Mouse (Mus musculus): ENCODE data around the gene Scfd1. TPM values are rescaled to one million over a fixed set of nuclear protein-coding genes. Genes with fewer than 3 reads are reported as not detected.

Scfd1 gene
- 86.7 and 89.0 TPM in 2 replicates for polyA plus RNA-seq (2014; fragmentation: Nextera tagmentation; extraction: Ambion mirVana)

- Histone ChIP-seq H3K4me3 (ENCODE audit: low read depth, low read length) (peak within 1 kb of the TSS; percentile 83), H3K4me2 (ENCODE audit: low read depth, low read length) (peak within 1 kb of the TSS; percentile 61), H3K27ac (ENCODE audit: low read depth, low read length) (peak within 1 kb of the TSS; percentile 79), H3K36me3 (ENCODE audit: control insufficient read depth, insufficient read depth, low read length) (peaks cover 14% of the 10 kb centered on the region; the same call in 1 of the 2 replicates), H3K9ac (replicated peaks; ENCODE audit: low read depth, low read length) (peak within 1 kb of the TSS; percentile 84), H3K27me3 (ENCODE audit: control insufficient read depth, insufficient read depth, low read length) (no peaks in the 10 kb centered on the region), H3K4me1 (ENCODE audit: control insufficient read depth, insufficient read depth, low read length) (0 out of 2 replicates have a peak, but pooled peaks cover 2% of the 10 kb centered on the region), H3K9me3 (ENCODE audit: control insufficient read depth, low read length) (no peaks in the 10 kb centered on the region)
- under 1% methylated on average over 34 of the region's 34 CpGs for WGBS
- ATAC-seq (ENCODE audit: low read depth), result peak; percentile 100
These were observed at the start of gene Scfd1 for GRCm38 (mm10) chr12:51377003-51377887. TSS of gene Scfd1 (plus strand) at chr12:51377510.

- no peaks in the 10 kb centered on the region for H3K9me3 ChIP-seq (ENCODE audit: control insufficient read depth, low read length)
- H3K27me3 ChIP-seq (ENCODE audit: control insufficient read depth, insufficient read depth, low read length), result no peaks in the 10 kb centered on the region
- no peak for ATAC-seq (ENCODE audit: low read depth)
- no peak overlapping the region for H3K9ac ChIP-seq (replicated peaks; ENCODE audit: low read depth, low read length)
- no peak overlapping the region for H3K27ac ChIP-seq (ENCODE audit: low read depth, low read length)
- no peak overlapping the region for H3K4me2 ChIP-seq (ENCODE audit: low read depth, low read length)
- 82% methylated on average over 1 of the region's 1 CpGs for WGBS
- no peaks in the 10 kb centered on the region for H3K36me3 ChIP-seq (ENCODE audit: control insufficient read depth, insufficient read depth, low read length)
- no peak overlapping the region for H3K4me3 ChIP-seq (ENCODE audit: low read depth, low read length)
- no peaks in the 10 kb centered on the region for H3K4me1 ChIP-seq (ENCODE audit: control insufficient read depth, insufficient read depth, low read length)
These were observed 40.3 kb upstream of the Scfd1 start for GRCm38 (mm10) chr12:51337014-51337413.

GRCm38 (mm10) chr12:51346121-51346520, 31.2 kb upstream of the Scfd1 start:
- no peak overlapping the region for H3K4me3 ChIP-seq (ENCODE audit: low read depth, low read length)
- H3K36me3 ChIP-seq (ENCODE audit: control insufficient read depth, insufficient read depth, low read length), result no peaks in the 10 kb centered on the region
- 37% methylated on average over 4 of the region's 4 CpGs for WGBS
- H3K9ac ChIP-seq (replicated peaks; ENCODE audit: low read depth, low read length), result no peak overlapping the region
- no peak overlapping the region for H3K4me2 ChIP-seq (ENCODE audit: low read depth, low read length)
- no peaks in the 10 kb centered on the region; the same call in 1 of the 2 replicates for H3K4me1 ChIP-seq (ENCODE audit: control insufficient read depth, insufficient read depth, low read length)
- H3K27ac ChIP-seq (ENCODE audit: low read depth, low read length), result no peak overlapping the region
- no peak for ATAC-seq (ENCODE audit: low read depth)
- H3K9me3 ChIP-seq (ENCODE audit: control insufficient read depth, low read length), result no peaks in the 10 kb centered on the region
- H3K27me3 ChIP-seq (ENCODE audit: control insufficient read depth, insufficient read depth, low read length), result no peaks in the 10 kb centered on the region

- H3K27ac ChIP-seq (ENCODE audit: low read depth, low read length), result peak within 1 kb of the TSS; percentile 76
- no peaks in the 10 kb centered on the region for H3K9me3 ChIP-seq (ENCODE audit: control insufficient read depth, low read length)
- H3K4me2 ChIP-seq (ENCODE audit: low read depth, low read length), result peak within 1 kb of the TSS; percentile 55
- H3K27me3 ChIP-seq (ENCODE audit: control insufficient read depth, insufficient read depth, low read length), result no peaks in the 10 kb centered on the region
- H3K9ac ChIP-seq (replicated peaks; ENCODE audit: low read depth, low read length), result peak within 1 kb of the TSS; percentile 82
- H3K4me3 ChIP-seq (ENCODE audit: low read depth, low read length), result peak within 1 kb of the TSS; percentile 55
- under 1% methylated on average over 70 of the region's 70 CpGs for WGBS
- peak; percentile 97 for ATAC-seq (ENCODE audit: low read depth)
- H3K4me1 ChIP-seq (ENCODE audit: control insufficient read depth, insufficient read depth, low read length), result no peaks in the 10 kb centered on the region; the same call in 1 of the 2 replicates
- H3K36me3 ChIP-seq (ENCODE audit: control insufficient read depth, insufficient read depth, low read length), result peaks cover 6% of the 10 kb centered on the region; the same call in 1 of the 2 replicates
These were observed 29.2 kb upstream of the Scfd1 start, which contains the start of gene G2e3 for GRCm38 (mm10) chr12:51347988-51348697. TSS of gene G2e3 (plus strand) at chr12:51348061.

- peak overlapping the region; percentile 82 for H3K9ac ChIP-seq (replicated peaks; ENCODE audit: low read depth, low read length)
- no peaks in the 10 kb centered on the region; the same call in 1 of the 2 replicates for H3K4me1 ChIP-seq (ENCODE audit: control insufficient read depth, insufficient read depth, low read length)
- peak overlapping the region; percentile 55 for H3K4me3 ChIP-seq (ENCODE audit: low read depth, low read length)
- no peaks in the 10 kb centered on the region for H3K9me3 ChIP-seq (ENCODE audit: control insufficient read depth, low read length)
- H3K27me3 ChIP-seq (ENCODE audit: control insufficient read depth, insufficient read depth, low read length), result no peaks in the 10 kb centered on the region
- peak; percentile 45 for ATAC-seq (ENCODE audit: low read depth)
- peak overlapping the region; percentile 76 for H3K27ac ChIP-seq (ENCODE audit: low read depth, low read length)
- peaks cover 10% of the 10 kb centered on the region; the same call in 1 of the 2 replicates for H3K36me3 ChIP-seq (ENCODE audit: control insufficient read depth, insufficient read depth, low read length)
- WGBS, result 2% methylated on average over 10 of the region's 10 CpGs
- peak overlapping the region; percentile 55 for H3K4me2 ChIP-seq (ENCODE audit: low read depth, low read length)
These were observed 28.7 kb upstream of the Scfd1 start for GRCm38 (mm10) chr12:51348698-51348998.

GRCm38 (mm10) chr12:51355296-51355695, 22.0 kb upstream of the Scfd1 start:
- no peaks in the 10 kb centered on the region for H3K9me3 ChIP-seq (ENCODE audit: control insufficient read depth, low read length)
- no peak overlapping the region for H3K4me2 ChIP-seq (ENCODE audit: low read depth, low read length)
- ATAC-seq (ENCODE audit: low read depth), result no peak
- H3K9ac ChIP-seq (replicated peaks; ENCODE audit: low read depth, low read length), result no peak overlapping the region
- H3K4me1 ChIP-seq (ENCODE audit: control insufficient read depth, insufficient read depth, low read length), result no peaks in the 10 kb centered on the region; the same call in 1 of the 2 replicates
- no peak overlapping the region for H3K4me3 ChIP-seq (ENCODE audit: low read depth, low read length)
- no peaks in the 10 kb centered on the region for H3K27me3 ChIP-seq (ENCODE audit: control insufficient read depth, insufficient read depth, low read length)
- 79% methylated on average over 8 of the region's 8 CpGs for WGBS
- H3K27ac ChIP-seq (ENCODE audit: low read depth, low read length), result no peak overlapping the region
- H3K36me3 ChIP-seq (ENCODE audit: control insufficient read depth, insufficient read depth, low read length), result peaks cover 53% of the 10 kb centered on the region

- Histone ChIP-seq H3K27me3 (ENCODE audit: control insufficient read depth, insufficient read depth, low read length) (no peaks in the 10 kb centered on the region), H3K4me1 (ENCODE audit: control insufficient read depth, insufficient read depth, low read length) (no peaks in the 10 kb centered on the region), H3K36me3 (ENCODE audit: control insufficient read depth, insufficient read depth, low read length) (peaks cover 61% of the 10 kb centered on the region), H3K9ac (replicated peaks; ENCODE audit: low read depth, low read length) (no peak overlapping the region), H3K27ac (ENCODE audit: low read depth, low read length) (no peak overlapping the region), H3K4me3 (ENCODE audit: low read depth, low read length) (no peak overlapping the region), H3K4me2 (ENCODE audit: low read depth, low read length) (no peak overlapping the region), H3K9me3 (ENCODE audit: control insufficient read depth, low read length) (no peaks in the 10 kb centered on the region)
- ATAC-seq (ENCODE audit: low read depth), result no peak
These were observed 16.0 kb upstream of the Scfd1 start for GRCm38 (mm10) chr12:51361294-51361693.

GRCm38 (mm10) chr12:51362898-51363297, 14.4 kb upstream of the Scfd1 start:
- Histone ChIP-seq H3K27ac (ENCODE audit: low read depth, low read length) (no peak overlapping the region), H3K9me3 (ENCODE audit: control insufficient read depth, low read length) (no peaks in the 10 kb centered on the region), H3K4me3 (ENCODE audit: low read depth, low read length) (no peak overlapping the region), H3K9ac (replicated peaks; ENCODE audit: low read depth, low read length) (no peak overlapping the region), H3K36me3 (ENCODE audit: control insufficient read depth, insufficient read depth, low read length) (peaks cover 57% of the 10 kb centered on the region), H3K4me2 (ENCODE audit: low read depth, low read length) (no peak overlapping the region), H3K4me1 (ENCODE audit: control insufficient read depth, insufficient read depth, low read length) (no peaks in the 10 kb centered on the region), H3K27me3 (ENCODE audit: control insufficient read depth, insufficient read depth, low read length) (no peaks in the 10 kb centered on the region)
- ATAC-seq (ENCODE audit: low read depth), result no peak
- 100% methylated on average over 1 of the region's 1 CpGs for WGBS

GRCm38 (mm10) chr12:51368504-51368903, 8.8 kb upstream of the Scfd1 start:
- Histone ChIP-seq H3K4me1 (ENCODE audit: control insufficient read depth, insufficient read depth, low read length) (no peaks in the 10 kb centered on the region), H3K9ac (replicated peaks; ENCODE audit: low read depth, low read length) (no peak overlapping the region), H3K4me2 (ENCODE audit: low read depth, low read length) (no peak overlapping the region), H3K27me3 (ENCODE audit: control insufficient read depth, insufficient read depth, low read length) (no peaks in the 10 kb centered on the region), H3K27ac (ENCODE audit: low read depth, low read length) (no peak overlapping the region), H3K9me3 (ENCODE audit: control insufficient read depth, low read length) (no peaks in the 10 kb centered on the region), H3K36me3 (ENCODE audit: control insufficient read depth, insufficient read depth, low read length) (peaks cover 42% of the 10 kb centered on the region), H3K4me3 (ENCODE audit: low read depth, low read length) (no peak overlapping the region)
- no peak for ATAC-seq (ENCODE audit: low read depth)
- WGBS, result 96% methylated on average over 3 of the region's 3 CpGs
